Mouse (Mus musculus) E14TG2a.4 (cell line): ENCODE measurements around the gene Hist1h2ae.

ENCODE experiments used
- CTCF ChIP-seq: conservative IDR thresholded peaks from 2 replicates; pipeline ENCODE4 v1.5.1; 2014; ENCODE audit warnings: low read length
- NANOG ChIP-seq: IDR thresholded peaks from 2 replicates; pipeline ENCODE4 v1.6.1; 2014; ENCODE audit warnings: borderline replicate concordance, low read length, mixed read lengths
- POU5F1 ChIP-seq: IDR thresholded peaks from 2 replicates; pipeline ENCODE4 v1.6.1; 2014; ENCODE audit warnings: low read length, borderline replicate concordance

GRCm38 (mm10) chr13:23521703-23522102 lies 49.3 kb downstream of the Hist1h2ae start:
- TF ChIP-seq CTCF (no peak), POU5F1 (no peak), NANOG (no peak)
